Mouse (Mus musculus) left cerebral cortex, postnatal 14 days (tissue): ENCODE measurements at regions not wholly inside any gene's neighbourhood (a gene's known extent, or its start where the extent isn't known, plus 50 kb on each side); places are given as distances from the start of the nearest gene placed in this dataset.

Experiments
- DNase-seq, 2 experiments: peaks; one replicate each; pipeline ENCODE4 v3.0.0; 2021 to 2022; ENCODE audit warnings: low spot score in 2 of 2, mixed read lengths in 1 of 2
- intact Hi-C: fragments of 180-260 bp; cut with DNase I; formaldehyde crosslinking; loops from one replicate; pipeline ENCODE4 v1.15.1; 2025

DNA sequence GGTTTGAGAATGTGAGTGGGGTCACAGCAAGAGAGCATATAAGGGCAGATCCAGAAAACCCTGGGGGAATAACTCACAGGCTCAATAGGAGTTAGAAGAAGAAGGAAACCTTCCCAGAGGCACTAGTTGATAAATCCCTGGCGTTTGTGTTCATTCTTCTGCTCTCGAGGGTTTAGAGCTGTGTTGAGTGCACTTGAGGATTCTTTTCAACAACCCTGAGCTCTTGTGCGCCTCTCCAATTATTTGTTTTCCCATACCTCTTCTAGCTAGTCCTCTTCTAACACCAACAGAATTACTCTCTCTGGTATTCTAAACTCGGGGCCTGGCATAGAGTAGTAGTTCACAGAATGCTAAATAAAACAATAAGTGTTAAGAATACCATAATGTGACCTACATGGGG is 151.9 kb upstream of the Cttnbp2 start:
- intact Hi-C loops, result loop anchor here (10.0 kb wide), 1 partner anchor 142 kb away; no protein-coding TSS in a partner anchor
- DNase-seq, result no peak

DNA sequence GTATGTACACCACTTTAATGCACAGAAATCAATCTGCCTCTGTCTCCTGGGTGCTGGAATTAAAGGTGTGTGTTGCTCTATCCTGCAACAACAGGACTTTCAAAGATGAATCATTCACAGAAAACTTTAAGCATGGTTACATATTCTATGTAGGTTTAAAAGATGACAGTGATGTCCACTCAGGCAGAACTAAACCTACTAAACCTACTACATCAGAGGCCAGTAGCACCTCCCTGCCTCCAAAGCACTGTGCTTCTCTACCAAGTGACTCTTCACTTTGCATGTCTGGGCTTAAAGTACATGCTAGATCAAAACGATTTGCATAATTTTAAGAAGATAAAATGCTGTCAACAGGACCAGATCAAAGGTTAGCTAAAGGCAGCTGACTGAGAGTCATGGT is 156.0 kb upstream of the Cttnbp2 start:
- intact Hi-C loops, result no loop called here
- DNase-seq, result no peak

DNA sequence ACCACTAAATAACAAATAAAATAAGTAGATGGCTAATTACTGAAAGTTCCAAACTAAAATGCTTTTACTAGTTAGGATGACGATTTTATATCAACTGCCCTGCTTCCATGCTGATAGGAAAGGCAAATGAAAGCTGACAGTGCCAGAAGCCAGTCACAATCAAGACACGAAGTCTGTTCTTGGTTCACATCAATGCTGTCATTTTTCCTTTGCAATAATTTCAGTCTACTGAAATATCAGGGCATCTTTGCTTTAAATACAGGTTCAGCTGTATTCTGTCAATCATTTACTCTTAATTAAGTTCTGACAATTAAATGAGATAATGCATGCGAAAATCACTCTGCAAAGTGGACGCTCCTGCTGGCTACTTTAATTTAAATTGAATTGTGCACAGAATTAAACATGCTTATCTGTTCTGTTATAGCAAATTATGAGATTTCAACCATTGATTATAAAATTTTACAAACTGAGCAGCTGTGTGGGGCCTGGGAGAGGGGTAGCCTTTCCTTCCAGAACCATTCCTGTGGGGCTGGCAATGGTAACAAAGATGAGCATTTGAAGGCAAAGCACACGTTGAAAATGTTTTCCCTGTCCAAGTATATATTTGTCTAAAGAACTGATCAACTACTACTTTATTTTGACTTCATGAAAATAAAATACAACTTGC is 160.1 kb upstream of the Cttnbp2 start:
- no peak for DNase-seq
- intact Hi-C loops, result no loop called here

DNA sequence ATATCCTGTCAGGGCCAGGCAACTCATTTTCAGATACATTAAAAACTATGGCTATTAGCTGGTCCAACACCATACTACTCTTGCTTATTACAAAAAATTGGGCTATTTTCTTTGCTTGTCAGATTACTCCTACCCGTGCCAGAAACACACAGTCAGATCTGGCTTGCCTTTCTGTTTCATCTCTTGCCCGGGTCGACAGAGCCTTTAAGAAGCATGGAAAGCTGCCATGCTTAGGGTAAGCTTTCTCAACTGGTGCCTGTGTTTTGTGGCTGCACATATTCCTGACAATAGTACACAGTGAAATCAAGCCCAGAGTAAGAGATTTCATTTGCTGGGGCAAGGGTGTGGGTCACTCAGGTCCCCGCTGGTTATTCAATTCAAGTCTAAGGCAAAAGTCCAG is 162.5 kb upstream of the Cttnbp2 start:
- intact Hi-C loops, result no loop called here
- no peak for DNase-seq

DNA sequence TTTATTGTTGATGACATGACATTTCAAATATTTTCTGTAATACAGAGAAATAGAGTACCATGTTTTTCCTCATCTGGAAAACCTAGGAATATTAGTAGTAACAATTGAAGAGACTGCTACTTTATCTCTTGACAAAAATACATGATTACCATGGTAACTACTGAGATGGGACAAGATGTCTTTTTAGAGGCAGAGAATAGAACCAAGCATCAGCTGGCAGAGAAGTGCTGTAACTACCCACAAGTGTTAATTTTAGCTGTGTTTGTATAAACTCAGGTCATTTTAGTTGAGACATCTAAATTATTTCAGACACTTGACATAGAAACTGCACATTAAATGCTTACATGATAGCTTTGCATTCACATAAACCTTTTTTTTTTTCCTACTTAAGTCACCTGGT is 166.1 kb upstream of the Cttnbp2 start:
- intact Hi-C loops, result loop anchor here (5.0 kb wide), 1 partner anchor 132 kb away; no protein-coding TSS in a partner anchor
- peak in 1 of 2 experiments; percentile 75 for DNase-seq

DNA sequence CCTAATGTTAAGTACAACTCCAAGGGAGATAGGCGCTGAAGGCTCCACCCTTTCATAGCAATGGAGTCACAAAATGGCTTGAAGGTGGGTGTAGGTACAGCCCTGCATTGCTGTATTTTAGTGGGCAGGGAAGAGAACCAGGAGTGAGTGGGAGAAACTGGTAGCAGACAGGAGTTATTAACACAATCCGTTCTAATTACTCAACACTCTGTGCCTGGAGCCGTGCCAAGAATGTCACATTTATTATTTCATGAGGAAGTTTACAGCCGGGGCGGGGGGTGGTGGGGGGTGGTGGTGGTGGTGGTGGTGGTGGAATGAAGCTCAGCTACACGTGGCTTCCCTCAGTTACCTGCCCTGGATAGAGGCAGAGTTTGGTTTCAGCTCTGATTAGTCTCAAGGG is 166.3 kb upstream of the Lsm8 start:
- intact Hi-C loops, result loop anchor here (5.0 kb wide), 1 partner anchor 130 kb away; no protein-coding TSS in a partner anchor

DNA sequence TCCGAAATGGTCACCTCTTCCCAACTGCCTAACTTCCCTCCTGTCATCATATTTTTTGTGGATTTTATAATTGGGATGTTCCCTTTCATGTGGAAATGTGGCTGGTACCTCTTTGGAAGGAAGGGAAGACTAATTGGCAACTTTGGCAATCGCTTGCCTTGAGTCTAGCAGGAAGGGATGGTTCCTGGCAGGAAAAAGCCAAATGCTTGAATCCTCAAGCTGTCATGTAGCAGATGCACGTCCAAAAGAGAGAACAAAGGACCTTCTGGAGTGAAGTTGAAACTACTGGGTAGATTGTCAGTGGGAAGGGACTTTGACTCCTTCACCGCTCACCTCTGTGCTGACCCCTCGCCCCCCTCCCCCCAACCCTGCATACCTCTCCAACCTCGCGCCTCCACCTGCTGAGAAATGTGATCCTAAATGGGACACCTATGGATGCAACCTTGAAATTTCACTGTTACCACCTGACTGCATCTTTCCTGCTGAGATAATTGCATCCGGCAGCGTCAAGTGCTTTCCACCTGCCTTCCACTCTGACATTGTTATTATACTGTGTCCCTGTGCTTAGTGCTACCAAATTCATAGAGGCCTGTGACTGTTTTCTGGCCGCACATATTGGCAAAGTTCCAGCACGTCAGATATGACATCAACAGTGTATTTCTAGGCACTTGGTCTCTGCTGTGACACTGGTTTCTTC is 159.6 kb upstream of the Lsm8 start:
- no peak for DNase-seq
- intact Hi-C loops, result no loop called here

More for the DNA sequence above, 166.3 kb upstream of the Lsm8 start:
- DNase-seq, result peak; percentile 26 to 57

DNA sequence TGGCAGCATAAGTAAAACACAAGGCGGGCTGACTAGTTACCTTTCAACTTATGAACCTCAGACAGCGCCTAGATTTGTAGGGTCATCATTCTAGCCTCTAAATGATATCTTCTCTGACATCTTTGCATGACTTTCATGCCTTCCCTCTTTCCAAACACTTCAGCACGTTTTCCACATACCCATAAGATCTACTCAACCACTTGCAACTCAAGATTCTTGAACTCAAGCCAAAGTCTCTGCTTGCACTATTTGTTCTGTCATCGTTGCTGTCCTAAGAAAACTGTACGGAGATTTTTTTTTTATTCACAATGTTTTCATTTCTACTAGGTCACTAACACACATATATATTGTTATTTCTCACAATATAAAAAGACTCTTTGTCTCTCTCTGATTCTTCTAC is 150.8 kb upstream of the Lsm8 start:
- intact Hi-C loops, result no loop called here
- no peak for DNase-seq

DNA sequence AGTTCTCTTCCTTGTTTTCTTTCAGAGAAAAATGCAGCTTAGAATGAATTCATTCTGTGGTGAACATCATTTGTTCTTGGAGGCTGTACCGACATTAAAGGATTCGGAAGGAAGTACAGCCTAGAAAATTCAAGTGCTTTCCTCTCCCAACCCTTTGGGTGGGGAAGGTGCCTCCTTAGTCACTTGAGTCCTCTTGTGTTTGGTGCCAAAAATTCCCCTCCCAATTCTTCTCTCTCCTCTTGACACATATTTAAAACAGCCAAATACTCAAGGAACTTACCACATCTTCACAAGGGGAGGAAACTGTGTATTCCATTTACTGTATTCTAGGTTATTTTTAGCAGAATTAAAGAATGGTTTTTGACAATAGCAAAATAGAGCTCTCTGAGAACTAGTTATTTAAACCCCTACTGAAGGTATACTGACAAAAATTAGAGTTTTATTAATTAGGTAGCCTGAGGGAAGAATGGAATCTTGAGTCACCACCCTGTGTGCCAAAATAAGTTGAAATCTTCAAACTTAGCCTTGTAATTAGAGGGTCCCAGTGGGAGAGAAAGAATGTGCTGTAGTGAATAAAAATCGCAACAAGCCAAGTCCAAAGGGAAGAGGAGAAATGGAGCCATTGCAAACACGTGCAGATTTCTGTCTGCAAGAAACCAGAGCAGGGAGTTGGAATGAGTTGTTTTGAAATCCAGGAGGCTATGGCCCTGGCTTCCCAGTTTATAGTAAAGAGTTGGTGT is 149.2 kb upstream of the Lsm8 start:
- DNase-seq, result no peak
- intact Hi-C loops, result no loop called here

DNA sequence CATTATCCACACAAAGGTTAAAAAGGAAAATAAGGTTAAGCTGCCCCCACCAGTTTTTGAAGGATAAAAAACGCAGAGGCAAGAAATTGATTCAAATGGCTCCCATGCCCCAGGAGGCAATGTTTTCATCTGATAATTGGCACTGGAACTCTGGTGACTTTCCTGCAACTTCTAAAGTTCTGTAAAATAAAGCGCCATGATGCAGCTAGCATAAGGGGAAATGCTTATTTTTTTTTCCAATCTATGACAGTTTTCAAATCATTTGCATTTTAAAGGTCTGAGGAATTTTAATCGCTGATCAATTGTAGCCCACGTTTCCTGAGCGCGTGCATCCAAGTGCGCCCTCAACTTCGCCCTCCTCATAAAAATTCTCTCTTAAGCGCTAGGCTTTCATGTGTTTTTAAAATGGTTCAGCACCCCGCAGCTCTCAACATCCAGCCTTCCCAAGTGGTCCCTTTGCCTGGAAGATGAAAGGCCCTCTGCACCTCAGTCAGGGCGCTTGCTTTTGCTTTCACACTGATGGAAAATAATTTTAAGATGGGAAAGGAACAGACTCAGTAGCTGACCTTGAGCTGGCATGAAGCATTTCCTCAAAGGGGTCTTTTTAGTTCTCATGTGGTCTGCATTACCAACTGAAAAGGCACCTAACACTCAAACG is 148.5 kb upstream of the Lsm8 start:
- DNase-seq, result no peak
- intact Hi-C loops, result no loop called here

DNA sequence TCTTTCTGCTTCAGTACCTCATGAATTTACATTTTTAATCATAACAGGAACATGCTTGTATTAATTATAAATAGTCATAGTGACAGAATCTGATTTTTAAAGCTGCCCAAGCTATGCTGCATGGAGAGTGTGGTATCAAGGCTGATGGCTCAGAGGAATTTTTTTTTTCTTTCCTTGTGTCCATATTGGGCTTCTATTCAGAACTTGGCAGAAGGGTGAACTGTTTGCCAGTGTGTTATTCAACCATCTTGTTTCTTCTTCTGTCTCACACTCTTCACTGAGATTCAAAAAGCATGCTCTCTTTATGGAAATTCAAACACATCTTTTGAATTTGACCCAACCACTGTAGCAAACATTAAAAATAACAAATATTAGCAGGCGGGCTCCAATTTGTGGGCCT is 137.6 kb upstream of the Lsm8 start:
- intact Hi-C loops, result no loop called here
- DNase-seq, result no peak

DNA sequence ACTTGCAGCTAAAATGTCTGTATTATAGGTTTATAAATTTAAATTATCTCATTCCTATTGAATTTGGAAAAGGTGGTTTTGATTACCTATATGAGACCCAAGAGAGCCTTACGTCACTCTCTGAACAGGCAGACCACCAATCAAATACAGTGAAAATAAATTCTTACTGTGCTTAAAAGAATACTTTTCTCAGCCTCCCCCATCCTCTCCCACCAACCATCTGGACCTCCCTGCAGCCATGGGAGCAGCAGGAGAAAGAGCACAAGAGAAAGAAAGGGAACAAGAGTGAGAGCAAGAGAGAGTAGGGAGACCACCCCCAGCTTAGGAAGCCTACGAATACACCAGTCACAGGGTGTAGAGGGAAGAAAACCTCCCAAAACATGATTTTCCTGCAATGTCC is 99.5 kb upstream of the Lsm8 start:
- peak; percentile 25 to 51 for DNase-seq
- intact Hi-C loops, result no loop called here

DNA sequence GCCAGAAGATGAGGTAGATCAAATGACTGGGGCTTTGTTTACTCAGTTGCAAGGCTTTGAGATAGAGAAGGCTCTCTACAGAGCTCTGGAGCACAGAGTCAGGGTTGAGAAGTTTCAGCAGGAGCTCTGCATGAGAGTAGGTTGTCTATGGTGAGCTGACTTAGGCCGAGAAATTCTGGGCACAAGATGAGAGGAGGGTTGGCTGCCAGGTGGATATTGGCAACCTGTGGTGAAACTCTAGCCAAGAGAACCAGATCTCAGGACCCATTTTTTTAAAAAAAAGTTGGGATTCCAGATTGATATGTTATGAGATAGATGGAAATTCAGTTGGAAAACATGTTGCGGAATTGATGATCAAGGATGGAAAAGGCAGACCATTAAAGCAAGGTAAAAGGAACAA is 83.8 kb upstream of the Lsm8 start:
- no peak for DNase-seq
- intact Hi-C loops, result no loop called here

DNA sequence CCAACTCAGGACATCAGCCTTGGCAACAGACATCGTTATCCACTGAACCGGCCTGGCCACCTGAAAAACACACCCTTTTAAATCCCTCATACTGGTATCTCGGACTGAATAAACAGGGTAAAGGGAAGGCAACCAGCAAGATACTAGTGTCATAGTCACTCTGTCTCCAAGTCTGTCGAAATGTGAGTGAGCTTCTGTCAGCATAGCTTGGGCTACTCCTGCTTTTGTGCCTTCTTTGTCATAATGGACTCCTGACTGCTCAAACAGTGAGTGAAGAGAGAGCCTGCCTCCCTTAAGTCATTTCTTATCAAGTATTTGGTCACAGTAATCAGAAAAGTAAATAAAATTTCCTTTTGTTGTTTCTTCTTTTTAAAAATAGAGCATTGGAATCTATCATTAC is 53.0 kb upstream of the Lsm8 start:
- intact Hi-C loops, result no loop called here

DNA sequence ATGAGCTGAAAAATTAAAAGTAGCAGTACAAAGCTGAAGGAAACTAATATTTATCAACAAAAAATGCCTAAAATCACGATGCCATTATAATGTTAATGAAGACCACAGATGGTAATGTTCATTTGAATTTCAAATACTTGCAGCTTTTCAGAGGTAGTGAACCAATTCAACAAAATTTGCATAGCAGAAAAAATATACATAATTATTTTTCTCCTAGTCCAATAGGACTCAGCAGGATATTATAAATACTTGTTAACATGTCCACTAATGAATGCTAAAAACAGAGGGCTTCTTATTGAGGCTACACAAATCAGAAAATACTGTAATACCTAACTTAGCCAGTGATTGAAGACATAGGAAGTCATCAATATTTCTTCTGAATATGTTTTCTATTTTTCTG is 52.5 kb upstream of the Lsm8 start:
- intact Hi-C loops, result no loop called here
- no peak for DNase-seq

More for the DNA sequence above, 53.0 kb upstream of the Lsm8 start:
- no peak for DNase-seq

DNA sequence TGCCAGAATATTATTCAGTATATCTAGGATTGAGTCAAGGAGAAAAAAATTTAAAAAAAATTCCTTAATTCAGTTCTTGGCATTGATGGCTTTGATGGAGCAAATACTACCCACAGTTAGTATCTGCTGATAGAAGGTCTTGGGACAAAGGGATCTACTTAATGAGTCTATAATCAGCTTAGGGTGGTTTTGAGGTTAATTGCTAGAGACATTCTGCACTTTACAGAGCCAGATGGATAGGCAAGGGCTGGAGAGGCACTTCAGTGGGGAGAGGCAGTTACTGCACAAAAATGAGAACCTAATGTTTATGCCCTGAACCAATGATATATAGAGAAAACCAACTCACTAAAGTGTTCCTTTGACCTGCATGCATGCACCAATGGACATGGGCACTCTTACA is 51.8 kb upstream of the Lsm8 start:
- DNase-seq, result no peak
- intact Hi-C loops, result no loop called here
